Mouse (Mus musculus) adrenal gland, adult 8-10 months (tissue): ENCODE measurements around the gene Lbx2. TPM values are rescaled to one million over a fixed set of nuclear protein-coding genes. Genes with fewer than 3 reads are reported as not detected.

Source experiments
- DNase-seq: peaks from one replicate; pipeline ENCODE4 v3.0.0; 2022
- total RNA-seq, 4 experiments: library from RNA; stranded (reverse); gene quantifications; 2 replicates each; pipeline ENCODE4 v1.2.4; 2022

The Lbx2 gene
- total RNA-seq, 4 experiments from 2014 or later, result 16.7 to 24.9 (median 19.6) TPM

DNA sequence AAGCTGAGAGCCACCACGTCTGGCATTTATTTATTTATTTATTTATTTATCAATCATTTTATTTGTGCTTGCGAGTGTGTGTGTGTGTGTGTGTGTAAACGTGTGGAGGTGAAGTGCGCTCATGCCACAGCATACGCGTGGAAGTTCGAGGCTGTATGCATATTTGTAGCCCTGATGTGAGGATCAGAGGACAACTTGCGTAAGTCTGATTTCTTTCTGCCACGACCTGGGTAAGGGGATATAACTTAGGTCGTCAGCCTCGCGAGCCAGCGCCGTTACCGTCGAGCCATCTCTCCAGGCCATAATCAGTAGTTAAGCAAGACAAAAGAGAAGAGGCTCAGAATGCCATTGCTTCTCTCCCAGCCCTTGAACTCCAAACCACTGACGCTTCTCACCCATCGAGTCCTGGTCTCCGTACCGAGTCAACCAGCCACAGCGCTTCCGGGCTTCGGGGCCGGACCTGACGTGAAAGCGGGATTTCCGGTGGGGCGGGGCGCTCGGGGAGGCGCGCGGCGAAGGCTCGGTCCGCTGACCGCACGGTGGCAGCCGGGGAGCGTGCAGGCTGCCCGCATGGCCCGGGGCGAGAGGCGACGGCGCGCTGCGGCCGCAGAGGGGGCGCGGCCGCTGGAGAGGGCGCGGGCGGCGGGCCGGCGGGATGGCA is 29.0 kb downstream of the Lbx2 start, which contains the start of gene Mogs:
Gene Mogs, plus strand, starts transcription at position 486 of the 661 bp plus-strand sequence.
- peak; percentile 91 for DNase-seq

DNA sequence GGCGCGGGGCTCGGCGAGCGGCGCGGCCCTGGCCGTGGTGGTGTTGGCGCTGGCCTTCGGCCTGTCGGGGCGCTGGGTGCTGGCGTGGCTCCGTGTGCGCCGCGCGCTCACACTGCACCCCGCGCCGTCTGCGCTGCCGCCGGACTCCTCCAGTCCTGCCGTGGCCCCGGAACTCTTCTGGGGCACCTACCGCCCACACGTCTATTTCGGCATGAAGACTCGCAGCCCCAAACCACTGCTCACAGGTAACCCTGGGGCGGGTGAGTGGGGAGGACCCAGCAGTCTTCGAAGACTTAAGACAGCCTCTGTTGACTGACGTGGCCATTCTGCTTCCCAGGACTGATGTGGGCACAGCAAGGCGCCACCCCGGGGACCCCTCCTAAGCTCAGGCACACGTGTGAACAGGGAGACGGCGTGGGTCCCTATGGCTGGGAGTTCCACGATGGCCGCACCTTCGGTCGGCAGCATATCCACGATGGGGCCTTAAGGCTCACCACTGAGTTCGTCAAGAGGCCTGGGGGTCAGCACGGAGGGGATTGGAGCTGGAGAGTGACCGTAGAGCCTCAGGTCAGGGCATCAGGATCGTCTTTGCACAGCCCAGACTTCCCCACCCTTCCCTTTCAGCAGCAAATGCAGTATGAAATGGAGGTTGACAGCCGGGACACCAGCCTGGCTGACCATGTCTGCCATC is 29.7 kb downstream of the Lbx2 start:
- DNase-seq, result no peak

DNA sequence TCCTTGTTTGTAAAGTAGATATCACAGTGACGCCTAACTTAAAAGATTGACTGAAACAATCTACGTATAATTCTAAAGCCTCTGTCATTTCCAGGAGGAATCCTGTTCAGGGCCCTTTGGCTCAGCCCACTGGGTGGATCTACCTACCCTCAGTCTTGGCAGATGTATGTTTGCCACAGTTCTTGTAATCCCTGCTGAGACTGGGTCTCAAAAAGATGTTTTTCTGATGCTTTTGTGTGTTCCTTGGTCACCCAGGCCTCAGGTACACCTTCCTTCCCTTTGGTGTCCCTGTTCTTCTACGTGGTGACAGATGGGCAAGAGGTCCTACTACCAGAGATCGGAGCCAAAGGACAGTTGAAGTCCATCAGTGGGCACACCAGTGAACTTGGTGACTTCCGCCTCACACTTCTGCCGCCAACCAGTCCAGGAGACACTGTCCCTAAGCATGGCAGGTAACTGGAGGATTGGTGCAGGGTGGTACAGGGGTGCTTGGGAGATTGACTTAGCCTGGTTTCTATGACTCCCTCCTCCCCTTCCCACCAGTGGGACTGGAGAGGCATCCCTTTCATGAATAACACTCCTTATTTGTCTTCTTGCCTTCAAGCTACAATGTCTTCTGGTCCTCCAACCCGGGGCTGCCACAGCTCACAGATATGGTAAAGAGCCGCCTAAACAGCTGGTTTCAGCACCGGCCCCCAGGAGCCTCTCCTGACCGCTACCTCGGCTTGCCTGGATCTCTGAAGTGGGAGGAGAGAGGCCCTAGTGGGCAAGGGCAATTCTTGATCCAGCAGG is 30.4 kb downstream of the Lbx2 start:
- no peak for DNase-seq

DNA sequence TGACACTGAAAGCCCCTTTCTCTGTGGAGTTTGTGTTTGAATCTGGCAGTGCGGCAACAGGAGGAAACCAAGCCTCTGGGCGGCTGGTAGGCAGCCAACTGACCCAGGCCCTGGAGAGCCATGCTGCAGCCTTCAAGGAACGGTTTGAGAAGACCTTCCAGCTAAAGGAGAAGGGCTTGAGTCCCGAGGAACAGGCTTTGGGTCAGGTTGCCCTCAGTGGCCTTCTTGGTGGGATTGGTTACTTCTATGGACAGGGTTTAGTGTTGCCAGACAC is 30.9 kb downstream of the Lbx2 start:
- DNase-seq, result no peak

DNA sequence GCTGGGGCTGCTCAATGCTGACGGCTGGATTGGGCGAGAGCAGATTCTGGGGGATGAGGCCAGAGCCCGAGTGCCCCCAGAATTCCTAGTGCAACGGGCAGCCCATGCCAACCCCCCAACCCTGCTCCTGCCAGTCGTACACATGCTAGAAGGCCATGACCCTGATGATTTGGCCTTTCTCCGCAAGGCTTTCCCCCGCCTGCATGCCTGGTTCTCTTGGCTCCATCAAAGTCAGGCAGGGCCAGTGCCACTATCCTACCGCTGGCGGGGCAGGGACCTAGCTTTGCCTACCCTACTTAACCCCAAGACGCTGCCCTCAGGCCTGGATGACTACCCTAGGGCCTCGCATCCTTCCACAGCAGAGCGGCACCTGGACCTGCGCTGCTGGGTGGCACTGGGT is 31.4 kb downstream of the Lbx2 start:
- peak; percentile 58 for DNase-seq

DNA sequence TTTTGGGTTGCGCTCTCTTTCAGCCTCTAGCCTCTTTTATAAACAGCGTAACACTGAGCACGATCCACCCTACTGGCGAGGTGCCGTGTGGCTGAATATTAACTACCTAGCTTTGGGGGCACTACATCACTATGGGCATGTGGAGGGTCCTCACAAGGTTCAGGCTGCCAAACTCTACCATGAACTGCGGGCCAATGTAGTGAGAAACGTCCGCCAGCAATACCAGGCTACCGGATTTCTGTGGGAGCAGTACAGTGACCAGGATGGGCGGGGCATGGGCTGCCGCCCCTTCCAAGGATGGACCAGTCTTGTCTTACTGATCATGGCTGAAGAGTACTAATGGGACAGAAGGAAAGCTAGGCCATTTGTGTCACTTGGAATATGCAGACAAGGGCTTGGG is 32.2 kb downstream of the Lbx2 start:
- DNase-seq, result no peak

DNA sequence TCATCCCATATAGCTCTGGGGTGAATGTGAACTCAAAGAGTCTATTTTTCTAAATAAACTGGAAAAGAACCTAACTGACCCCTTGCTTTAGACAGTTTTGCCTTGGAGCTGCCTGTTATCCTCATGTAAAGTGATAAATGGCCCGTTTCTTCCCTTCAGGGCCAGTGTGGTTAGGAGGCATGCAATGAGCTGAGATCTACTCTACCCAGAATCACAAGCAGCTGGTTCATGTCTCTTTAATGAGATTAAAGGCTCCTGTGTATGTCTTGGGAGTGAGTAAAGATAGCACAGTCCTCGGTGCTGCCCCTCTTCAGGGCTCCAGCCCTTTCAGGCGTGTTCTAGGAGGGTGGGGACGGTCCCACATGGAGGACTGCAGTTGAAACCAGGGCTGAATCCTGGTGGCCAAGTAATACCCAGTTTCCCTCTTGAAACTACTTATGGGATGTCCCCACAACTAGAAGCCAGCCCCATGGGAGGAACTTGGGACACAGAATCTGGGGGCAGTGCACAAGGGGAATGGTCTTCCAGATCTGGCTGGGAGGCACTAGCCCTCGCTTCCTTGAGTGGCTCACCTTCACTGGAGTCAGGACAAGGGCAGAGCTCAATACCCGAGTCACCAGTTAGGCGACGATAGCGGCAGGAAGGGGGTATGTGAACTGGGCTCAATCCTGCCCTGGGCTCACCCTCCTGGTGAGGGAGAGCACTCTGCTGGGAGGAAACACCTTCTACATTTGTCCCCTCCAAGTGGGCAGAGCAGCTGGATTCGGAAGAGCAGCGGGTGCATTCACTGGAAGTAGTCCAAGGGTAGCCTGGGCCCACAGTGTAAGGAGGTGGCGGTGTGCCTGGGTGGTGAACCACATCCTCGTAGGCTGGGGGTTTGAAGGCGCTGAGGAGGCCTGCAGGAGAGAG is 32.9 kb downstream of the Lbx2 start:
- DNase-seq, result no peak

DNA sequence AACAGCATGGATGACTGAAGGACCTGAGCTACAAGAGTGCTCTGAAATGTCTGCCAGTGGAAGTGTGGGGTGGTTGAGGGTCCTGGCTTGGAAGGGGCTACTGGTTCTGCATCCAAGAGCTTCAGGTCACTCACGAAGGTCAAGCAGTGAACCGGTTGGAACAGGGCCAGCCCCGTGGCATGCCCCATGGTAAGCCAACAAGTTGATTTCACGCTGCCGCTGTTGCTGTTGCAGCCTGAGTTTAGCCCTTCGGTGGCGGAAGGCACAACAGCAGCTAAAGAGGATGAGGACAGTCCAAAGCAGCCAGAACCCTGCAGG is 33.5 kb downstream of the Lbx2 start:
- no peak for DNase-seq

DNA sequence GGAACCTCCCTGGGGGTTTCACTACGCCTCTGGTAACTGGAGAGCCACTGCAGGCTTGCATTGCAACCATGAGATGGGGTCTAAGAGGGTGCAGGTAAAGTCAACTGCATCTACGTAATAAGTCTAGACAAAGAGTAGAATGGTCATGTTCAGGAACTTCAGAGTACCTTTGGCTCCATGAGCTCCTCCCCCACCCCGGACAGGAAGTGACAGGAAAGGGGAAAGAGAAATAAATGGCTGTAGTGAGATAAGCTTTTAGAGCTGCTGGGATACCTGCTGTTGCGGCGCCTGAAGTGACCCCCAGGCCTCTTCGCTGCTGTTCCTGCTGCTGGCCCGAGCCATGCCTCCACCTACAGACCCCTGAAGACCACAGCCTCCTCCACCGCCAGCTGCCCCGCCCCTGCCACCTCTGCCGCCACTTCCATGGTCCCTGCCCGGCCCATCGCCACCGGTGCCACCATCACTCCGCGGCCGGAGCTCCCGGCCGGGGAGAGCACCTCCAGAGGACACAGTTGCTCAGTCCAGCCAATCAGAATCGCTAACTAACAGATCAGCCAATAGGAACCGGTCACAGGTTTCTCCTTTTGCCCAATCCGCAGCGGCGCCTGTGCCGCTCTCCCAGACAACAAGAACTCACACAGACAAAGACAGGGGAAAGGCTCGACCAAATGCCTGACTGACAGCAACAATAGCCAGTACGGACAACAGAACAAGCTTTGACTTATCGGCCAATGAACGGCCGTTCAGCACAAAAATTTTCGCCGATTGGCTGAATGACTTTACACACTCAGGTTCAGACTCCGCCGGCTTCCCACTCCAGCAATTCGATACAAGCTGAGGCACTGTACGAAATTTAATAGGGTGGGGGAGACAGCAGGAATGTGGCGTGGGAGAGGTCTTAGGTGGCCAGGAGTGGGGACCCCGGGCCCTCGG is 35.0 kb downstream of the Lbx2 start, which contains the start of gene Wbp1:
Gene Wbp1, minus strand, starts transcription at position 630 of the 933 bp plus-strand sequence.
- DNase-seq, result peak; percentile 98

DNA sequence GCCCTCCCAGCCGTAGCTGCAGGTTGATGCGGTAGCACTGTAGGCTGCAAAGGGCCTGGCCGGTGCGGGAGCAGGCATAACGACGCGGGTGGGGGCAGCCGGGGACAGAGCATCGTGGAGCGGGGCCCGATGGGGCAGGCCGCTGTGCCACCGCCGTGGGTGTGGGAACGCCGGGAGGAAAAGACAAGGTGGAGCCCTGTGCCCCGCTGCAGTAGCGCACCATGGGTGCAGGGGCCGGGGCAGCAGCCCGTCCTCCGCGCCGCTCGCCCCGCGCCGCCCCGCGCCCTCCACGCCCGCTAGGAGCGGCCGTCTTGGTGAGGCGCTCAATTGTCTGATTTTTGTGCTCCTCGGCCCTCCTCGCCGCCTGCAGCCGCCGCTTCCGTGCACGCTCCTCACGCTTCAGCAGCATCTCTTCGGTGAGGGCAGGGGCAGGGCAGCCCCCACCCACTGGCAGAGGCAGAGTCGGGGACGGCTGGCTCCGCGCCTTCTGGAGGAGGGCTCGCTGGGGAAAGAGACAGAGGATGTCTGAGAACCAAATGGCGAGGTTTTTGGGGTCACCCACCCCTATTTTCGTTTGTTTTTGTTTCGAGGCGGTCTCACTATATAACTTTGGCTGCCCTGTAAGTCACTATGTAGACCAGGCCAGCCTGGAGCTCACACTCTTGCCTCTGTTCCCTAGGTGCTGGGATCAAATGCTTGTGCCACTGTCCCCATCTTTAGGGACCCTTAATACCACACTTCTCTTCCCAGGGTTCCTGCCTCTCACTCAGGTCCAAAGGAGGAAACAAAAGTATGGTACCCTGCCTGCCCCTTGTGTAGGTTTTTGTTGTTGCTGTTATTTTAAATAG is 35.9 kb downstream of the Lbx2 start:
- no peak for DNase-seq

DNA sequence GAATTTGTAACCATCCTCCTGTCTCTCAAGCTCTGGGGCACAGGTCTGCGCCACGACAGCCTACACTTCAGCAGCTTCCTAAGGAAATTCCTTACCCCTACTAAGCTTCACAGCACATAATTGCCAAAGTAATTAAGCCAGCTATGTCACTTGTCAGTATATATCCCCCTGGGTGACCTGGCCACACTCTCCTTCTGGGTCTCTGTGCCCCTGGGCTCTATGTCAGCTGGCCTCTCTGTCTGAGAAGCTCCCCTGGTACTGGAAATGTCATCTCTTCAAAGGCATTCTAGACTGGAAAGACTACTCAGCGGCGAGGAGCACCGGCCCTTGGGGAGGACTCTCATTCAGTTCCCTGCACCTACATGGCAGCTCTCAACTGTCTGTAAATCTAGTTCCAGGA is 36.8 kb downstream of the Lbx2 start:
- DNase-seq, result no peak

DNA sequence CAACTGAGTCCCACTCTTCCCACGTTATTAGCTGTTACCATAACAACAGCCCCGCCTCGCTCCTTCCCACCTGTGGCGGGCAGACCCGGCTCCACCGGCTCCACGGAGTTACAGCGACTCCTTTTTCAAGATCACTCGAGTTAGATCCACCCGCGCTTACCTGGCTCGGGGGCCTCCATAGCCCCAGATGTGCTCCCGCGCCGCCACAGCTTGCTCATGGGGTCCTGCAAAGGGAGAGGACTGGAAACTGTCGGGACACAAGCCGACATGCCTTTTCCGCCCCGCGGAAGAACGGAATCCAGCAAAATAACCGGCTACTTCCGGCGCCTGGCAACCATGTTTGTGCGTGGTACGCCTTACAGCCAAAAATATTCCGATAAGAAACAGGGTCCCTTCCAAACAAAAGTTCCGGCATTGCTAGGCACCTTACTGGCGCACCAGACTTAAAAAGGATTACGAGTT is 38.7 kb downstream of the Lbx2 start:
- DNase-seq, result peak; percentile 90

DNA sequence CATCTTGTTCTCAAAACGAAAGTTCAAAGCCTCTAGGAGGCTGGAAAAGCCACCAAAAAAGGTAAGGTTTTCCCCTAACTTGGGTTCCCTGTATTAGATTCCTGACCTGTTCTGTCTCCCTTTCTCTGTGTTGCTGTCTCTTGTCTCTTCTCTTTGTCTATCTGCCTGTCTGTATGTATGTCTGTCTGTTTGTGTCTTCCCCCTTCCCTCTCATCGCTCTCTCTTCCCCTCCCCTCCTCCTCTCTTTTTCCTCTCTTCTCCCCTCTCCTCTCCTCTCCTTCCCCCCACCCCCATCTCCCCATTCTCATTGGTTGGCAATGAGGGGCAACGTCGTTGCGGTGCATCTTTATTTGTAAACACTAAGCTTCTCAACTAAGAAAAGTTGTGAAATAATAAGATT is 39.2 kb downstream of the Lbx2 start, which contains the start of gene Ino80b:
Gene Ino80b, minus strand, starts transcription at position 101 of the 400 bp plus-strand sequence.
- DNase-seq, result no peak

DNA sequence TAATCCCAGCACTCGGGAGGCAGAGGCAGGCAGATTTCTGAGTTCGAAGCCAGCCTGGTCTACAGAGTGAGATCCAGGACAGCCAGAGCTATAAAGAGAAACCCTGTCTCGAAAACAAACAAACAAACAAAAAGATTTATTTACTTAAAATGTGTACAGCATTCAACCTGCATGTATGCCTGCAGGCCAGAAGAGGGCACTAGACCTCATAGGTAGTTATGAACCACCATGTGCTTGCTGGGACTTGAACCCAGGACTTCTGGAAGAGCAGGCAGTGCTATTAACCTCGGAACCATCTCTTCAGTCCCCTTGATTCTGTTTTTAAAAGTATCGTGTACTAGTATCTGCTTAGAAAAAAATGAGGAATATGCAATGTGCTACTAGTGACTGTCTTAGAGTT is 41.3 kb downstream of the Lbx2 start:
- DNase-seq, result no peak

DNA sequence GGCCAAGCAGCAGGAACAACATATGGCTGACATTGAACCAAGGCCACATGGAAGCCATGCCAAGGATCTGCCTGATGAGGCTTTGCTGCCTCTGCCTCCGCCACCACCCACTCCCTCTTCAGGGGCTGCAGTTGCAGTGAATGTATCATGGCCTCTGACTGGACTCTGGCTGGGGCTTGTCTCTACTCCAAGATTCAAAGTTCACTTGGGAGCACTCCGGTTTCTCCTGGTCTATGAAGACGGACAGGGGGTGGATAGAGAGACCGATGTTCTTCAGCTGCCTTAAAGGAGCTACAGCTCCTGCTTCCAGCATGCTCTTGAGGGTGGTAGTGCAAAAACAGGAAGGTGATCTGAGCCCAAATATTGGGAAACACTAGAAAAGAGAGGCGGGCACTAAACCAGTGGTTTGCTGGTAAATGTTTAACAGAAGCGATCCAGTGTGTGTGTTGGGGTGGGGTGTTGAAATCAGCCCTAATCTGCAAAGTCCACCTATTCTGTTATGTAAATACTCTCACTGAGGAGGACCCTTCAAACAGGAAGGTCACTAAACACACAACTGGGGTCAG is 45.4 kb downstream of the Lbx2 start:
- no peak for DNase-seq

DNA sequence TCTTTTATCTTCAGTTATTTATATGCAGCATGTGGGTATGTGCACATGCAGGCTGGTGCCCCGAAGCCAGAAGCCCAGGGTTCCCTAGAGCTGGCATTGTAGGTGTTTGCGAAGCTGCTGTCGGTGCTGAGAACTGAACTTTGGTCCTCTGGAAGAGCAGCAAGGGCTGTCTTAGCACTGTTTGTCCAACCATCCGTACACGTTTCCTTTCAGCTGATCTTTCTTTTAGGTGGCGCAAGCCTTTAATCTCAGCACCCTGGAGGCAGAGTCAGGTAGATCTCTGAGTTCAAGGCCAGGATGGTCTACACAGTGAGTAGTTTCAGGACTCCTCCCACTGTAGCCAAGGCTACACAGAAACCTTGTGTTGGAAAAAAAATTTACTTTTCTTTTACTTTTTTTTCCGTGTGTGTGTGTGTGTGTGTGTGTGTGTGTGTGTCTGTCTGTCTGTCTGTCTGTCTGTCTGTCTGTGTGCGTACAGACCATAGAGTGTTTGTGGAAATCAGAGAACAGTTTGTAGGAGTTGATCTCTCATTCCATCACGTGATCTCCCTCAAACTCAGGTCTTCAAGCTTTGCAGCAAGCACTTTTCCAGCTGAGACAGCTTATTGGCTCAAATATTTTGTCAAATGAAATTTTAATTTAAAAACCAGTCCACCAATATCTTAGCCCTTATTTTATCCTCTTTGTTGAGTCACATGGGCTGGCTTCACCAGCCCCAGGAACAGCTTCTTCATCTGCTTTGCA is 46.2 kb downstream of the Lbx2 start:
- DNase-seq, result no peak

DNA sequence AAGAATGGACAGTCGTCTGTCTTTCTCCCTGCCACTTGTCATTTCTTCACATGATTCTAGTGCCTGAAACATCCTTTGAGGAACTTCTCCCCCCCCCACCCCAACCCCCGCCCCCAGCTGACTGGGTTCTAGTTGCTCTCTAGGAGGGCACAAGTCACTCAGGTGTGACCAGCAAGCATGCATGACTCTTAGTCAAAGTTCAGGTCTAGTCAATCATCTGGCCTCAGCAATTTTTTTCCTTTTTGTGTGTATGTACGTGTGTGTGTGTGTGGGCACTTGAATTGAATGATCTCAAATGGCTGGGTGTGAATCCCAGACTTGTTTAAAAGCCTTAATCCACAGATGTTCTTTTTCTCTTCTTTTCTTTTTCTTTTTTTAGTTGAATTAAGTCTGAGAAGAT is 48.1 kb downstream of the Lbx2 start:
- no peak for DNase-seq

DNA sequence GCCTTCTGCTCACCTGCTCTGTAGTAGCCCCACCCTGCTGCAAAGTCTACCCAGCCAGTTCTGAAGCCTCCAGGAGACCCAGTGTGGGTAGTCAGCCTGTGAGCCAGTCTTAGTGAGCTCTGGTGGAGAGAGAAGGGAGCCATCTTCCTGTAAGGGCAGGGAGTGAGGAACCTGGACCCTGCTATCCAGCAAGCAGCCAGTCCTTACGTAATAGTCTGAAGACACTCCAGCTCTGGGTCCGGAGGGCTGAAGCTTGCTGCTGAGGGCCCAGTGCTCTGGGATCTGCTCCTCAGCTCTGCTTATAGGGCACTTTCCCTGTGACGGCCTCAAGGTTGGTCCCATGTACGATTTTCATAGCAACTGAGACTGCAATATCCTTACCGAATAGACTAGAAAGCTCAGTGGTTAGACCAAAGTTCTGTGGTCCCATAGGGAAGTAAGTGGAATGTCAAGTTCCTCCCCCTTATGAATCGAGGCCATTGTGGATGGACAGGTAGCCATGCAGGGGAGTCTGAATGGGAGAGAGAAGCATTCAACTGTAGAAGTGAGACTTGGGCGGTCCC is 48.9 kb downstream of the Lbx2 start, which contains the start of gene Rtkn:
Gene Rtkn, plus strand, starts transcription at position 513 of the 563 bp plus-strand sequence.
- DNase-seq, result no peak
